Mouse (Mus musculus) kidney, adult 11 months (tissue): ENCODE data around the gene Kctd17.

ENCODE experiments used
- DNase-seq: peaks from one replicate; pipeline ENCODE4 v3.0.0; 2022

Gene Kctd17

DNA sequence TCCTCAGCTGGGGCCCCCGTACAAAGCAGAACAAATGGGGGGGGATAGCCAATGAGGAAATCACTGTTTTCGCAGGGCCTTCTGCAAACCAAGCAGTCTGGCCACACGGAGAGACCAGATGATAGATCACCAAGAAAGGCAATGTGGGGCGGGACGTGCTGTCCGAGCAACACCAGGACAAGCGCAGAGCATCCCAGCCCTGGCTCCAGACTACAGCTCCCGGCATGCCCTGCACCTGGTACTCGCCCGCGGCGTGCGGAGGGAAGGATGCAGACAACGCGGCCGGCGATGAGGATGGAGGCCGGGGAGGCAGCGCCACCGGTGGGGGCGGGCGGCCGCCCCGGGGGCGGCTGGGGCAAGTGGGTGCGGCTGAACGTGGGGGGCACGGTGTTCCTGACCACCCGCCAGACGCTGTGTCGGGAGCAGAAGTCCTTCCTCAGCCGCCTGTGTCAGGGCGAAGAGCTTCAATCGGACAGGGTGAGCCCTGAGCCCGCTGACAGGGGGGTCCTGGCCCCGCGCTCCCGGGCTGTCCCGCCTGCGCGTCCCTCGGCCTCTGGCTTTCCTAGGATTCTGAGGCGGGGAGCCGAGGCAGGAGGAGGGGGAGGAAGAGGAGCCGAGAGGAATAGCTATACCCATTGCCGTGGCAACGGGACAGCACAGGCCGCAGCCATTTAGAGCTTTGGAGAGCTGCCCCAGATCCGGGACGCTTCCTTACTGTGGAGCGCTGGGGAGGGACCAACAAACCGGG is at the start of gene Kctd17:
Gene Kctd17 (plus strand): TSS at position 174 of the 748 bp plus-strand sequence.
- DNase-seq = peak; percentile 64

DNA sequence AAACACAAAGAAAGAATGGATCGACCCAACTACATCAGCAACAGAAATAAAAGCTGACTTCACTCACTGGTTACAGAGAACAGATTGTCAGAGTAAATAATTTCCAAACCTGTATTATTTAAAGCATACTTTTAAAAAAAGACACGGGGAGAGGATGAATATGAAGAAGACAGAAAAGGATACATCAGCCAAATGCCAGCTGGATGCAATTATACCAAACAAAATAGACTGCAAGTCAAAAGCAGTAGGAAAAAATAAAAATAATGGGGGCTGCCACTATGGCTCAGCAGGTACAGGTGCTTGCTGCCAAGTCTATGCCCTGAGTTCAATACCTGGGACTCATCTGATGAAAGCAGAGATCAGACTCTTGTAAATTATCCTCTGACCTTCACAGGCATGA is 48.2 kb upstream of the Kctd17 start:
- DNase-seq = no peak

DNA sequence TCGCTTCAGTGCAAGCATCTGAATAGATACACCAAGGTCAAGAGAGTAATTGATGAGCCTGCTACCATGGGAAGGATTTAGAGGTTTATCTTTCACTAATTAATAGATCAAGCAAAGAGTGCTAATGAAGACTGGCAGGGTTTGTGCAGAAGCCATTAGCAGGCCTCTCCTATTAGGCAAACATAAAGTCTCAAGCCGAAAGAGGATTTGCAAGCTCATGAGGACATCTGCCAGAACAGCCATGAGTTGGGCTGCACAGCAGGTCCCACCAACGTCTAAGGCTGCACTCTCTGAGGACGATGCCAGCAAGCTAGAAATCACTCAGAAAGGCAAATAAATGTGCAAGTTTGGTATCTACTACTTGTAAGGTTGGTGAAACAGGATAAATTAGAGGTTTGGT is 47.6 kb upstream of the Kctd17 start:
- DNase-seq = no peak

DNA sequence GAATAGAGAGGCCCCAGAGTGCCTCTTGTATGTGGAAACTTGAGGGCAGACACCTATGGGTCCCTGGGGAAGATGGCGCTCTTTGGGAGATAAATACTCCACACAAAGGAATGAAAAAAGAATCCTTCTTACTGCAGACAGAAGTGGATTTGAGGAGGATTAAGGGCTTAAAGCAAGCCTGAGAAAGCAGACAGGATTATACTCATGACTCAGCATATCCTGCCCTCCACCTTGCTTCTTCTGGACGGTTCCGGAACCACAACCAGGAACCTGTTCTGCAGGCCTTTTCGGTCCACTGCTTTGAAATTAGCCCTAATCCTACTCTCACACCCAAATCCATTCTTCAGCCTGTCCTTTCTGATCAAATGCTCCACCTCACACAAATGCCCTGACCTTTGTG is 46.2 kb upstream of the Kctd17 start:
- DNase-seq = no peak

DNA sequence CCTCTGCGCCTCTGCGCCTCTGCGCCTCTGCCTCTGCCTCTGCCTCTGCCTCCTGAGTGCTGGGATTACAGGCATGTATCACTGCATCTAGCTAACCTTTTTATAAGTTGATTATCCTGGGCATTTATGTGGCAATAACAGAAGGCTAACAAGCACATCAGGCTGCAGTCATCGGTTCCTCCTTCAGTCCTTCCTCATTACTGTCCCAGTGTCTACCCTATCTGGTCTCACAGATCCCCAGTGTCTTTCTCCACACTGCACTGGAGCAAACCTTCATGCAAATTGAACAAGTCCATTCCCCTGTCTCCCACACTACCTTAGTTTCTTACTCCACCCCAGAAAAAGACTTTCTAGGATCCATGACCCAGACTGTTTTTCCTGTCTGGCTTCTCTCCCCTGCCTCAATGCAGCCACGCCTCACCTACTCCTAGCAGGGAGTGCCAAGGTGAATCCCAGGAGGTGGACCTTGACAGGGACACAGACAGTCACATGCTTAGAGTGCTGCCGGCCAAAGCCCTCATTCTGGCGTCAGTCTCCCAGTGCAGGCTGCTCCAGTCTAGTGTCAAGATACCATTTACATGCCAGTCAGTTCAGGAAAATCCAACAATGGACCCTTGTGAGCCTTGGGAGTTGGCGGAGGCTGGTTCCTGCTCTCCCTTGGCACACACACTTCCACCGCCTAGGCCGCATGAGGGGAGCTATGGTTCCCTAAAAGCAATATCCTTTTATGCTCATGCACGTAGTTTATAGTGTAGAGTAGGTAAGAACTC is 44.7 kb upstream of the Kctd17 start:
- peak; percentile 85 for DNase-seq

DNA sequence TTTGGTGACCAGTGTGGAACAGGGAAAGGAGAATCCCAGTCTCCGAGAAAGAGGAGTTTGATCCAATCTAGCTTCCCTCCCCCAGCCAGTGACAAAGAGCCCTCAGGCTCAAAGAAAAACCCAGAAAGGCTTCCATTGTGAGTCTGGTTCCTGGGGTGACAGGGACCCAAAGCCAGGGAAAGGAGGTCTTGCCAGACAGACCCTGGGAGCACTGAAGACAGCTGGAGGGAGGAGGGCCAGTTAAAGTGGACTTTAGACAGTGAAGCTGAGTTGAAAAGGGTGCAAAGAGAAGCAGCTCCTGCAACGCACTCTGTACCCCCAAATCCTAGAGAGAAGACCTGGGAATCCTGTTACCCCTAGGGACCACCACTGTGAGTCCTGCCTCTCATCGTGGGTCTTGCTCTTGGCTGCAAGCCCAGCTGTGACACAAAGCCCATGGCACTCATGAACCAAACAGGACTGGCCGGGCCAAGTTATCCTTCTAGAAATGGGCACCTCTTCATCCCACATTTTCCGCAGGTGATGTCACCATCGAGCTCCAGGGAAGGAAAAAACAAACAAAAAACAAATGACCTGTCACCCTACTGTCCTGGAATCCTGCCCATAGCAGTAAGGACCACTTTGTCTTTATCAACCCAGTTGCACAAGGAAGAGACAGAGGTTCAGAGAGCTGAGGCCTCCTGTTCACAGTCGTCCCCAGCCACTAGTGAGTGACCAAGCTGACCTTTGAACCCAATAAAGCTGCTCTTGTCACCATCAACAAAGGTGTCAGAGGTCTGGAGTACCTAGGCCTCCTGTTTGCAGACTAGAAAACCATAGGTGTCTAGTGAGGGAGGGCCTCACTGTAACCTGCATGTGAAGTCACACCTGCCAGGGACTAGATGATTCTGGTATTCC is 43.9 kb upstream of the Kctd17 start:
- no peak for DNase-seq

DNA sequence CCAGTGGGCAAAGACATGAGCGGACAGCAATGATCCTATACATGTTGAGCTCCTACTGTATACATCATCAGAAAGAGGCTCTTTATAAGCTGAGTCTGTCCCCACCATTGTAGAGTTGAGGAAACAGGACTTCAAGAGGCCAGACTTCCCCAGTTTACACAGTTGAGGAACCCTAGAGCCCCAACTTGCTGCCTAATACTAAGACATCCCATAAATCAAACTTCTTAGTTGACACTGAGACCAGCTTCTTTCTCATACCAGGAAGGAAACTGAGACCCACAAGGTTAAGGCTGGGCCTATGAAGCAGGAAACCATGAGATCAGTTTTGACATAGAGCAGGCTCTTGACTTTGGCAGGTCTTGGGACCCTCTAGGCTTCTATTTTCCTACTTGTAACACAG is 42.8 kb upstream of the Kctd17 start:
- DNase-seq = no peak

DNA sequence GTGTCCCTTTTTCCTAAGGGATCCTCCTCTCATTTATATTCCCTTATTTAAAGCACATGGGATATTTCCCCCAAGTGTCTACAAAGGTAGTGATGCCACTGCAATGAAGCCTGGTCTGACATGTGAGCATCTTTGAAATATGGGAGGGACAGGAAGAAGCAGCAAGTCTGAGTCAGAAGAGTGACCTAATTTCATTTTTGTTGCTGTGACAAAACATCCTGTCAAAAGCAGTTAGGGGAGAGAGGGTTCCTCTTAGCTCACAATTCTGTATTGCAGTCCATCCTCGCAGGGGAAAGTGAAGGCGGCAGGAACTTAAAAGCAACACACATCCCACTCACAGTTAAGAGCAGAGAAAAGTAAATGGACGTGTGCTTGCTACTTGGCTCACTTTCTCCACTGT is 37.5 kb upstream of the Kctd17 start:
- DNase-seq = no peak

DNA sequence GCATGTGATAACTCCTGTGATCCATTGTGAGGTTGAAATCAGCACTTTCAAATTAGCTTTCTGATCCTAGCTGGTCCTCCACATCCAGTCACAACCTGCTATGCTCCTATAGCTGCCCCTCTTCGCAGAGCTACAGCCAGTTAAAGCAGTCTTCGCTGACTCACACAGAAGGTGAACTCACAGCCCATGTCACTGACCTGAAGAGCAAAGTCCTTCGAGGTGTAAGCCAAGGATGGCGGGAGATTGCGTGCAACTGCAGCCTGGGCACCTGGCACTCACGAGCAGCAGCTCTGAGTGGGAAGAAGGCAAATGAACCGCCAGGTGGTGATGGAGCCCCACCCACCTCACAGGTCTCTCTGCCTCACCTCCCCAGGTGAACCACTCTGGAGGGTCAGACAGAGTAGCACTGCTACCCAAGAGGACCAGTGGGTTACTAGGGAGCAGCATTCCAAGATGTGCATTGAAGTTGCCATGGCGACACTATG is 32.8 kb upstream of the Kctd17 start, which contains the start of gene Tex33:
Gene Tex33 (minus strand): TSS at position 435 of the 485 bp plus-strand sequence.
- peak; percentile 52 for DNase-seq

DNA sequence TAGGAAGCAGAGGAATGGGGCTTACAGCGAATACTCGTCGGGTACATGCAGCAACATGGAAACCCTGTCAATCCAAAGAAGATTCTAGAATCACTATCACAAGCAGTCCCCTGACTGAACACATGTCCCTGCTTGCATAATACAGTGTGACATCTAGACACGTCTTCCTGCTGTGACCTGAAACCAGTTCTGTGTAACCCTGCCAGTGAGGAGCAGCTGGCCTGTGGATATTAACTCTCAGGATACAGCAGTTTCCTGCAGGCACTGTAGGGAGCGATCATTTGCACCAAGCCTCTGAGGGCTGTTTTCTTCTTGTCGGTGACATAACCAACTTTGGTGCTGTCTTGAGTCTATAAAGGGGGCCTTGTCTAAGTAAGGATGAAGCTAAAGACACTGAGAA is 27.0 kb upstream of the Kctd17 start:
- DNase-seq = no peak

DNA sequence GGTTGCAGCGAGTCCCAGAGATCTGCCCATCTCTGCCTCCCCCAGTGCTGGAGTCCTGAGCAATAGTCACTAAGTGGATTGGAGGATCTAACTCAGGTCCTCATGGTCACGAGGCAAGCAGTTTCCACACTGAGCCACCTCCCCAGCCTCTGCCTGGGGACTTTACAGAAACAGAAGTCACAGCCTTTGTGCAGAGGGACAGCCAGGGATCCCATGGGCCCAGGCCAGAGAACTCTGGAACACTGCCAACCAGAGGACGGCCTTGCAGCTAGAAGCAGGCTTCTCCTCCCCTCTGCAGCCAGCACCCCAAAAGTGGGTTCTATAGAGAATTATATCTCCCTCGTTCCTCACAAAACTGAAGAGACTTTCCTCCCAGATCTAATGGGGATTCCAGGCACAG is 26.4 kb upstream of the Kctd17 start:
- DNase-seq = peak; percentile 67

DNA sequence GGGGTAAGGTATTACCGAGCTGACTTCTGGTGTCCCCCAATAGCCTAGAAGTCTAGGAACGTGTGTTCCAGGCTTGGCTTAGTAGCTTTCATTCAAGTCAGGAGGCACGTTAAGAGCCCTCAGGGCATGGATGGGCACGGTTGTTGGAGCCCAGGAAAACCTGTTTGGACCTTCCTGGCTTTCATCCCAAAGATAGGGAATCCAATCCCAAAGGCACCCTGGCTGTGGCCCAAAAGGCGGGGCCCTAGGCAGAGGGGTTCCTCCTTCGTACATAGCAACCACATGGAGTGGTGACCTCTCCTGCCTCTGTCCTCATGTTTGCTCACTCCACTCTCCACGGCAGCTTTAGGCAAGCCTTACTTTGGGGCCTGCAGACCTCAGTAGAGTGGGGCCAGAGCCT is 25.9 kb upstream of the Kctd17 start:
- DNase-seq = peak; percentile 62

DNA sequence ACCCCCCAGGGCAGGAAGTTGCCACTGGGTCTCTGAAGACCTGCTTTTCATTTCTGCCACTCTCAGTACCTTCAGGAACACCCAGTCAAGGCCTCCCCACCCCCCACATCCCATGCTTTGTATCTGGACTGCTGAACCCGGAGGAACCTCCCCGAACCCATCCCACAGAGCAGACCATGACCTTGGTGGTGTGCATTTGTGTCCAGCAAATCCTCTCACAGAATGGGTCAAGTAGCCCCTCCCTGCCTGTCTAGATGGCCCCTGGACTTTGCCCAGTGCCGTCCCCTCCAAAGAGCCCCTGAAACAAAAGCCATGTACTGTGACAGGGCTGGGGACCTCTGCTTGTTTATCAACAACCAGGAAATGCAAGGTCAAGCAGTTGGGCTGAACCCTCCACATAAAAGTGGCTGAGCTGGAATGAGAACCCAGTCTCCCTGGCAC is 25.0 kb upstream of the Kctd17 start:
- DNase-seq = peak; percentile 91

DNA sequence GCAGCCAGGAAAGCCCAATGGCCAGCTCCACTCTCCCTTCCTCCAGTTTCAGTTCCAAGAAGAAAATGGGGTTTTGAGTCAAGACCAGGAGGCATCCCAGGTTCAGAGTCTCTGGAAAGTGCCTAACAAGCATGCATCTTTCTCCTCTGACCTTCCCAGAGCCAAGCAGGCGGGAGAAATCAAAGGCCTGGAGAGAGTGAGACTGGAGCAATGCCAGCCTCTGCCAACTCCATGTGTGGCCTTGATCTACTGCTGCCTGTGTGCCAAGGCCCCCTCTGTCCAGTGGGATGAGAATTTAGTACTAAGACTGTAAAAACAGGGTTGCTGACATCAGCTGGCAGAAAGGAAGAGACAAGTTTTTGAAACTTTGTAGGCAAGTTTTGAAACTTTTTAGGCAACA is 24.5 kb upstream of the Kctd17 start:
- peak; percentile 88 for DNase-seq

DNA sequence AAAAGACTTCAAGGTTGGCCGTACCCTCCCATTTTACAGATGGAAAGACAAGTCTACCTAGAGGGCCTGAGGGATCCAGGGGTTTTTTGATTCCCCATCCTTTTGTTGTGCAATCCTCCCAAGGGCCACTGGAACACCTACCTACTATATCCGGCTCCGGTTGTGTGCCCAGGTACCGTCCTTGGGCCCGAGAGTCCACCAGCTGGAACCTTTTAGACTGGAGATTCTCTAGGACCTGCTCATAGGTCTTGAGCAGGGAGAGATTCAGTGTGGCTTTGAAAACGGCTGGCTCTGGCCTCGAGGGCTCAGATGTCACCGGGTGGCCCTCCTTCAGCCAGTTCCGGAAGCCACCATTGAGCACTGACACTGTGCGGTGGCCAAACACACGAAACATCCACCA is 23.3 kb upstream of the Kctd17 start:
- DNase-seq = peak; percentile 40

DNA sequence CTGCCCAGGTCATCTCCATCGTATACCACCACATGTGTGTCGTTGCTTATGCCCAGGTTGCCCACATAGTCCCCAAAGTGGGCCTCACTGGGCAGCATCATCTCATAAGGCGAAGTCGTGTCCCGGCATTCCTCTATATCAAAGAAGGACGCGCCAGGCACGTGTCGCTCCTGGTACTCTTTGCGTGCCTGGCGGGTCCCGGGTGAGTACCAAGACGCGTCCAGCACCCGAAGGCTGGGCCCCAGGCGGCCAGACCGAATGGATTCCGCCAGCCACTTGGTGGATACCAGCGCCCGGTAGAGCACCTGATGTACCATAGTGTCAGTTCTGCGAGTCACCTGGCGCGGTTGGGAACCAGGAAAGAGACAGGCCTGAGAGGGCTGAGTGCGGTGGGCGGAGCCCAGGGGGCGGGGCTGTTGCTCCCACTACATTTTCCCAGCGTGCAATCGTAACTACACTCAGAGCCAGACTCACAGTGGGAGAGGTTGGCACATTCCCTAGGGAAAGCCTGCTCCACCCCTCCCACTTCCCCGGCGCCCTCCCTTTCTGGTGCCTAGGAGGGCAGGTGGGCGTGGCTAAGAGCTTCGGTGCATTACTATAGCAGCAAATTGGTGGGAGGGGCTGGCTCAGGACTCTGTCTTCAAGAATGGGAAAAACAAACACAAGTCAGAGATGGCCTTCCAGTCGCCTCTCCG is 22.7 kb upstream of the Kctd17 start, which contains the start of gene Tst:
Gene Tst (minus strand): TSS at position 391 of the 695 bp plus-strand sequence.
- DNase-seq = peak; percentile 99

DNA sequence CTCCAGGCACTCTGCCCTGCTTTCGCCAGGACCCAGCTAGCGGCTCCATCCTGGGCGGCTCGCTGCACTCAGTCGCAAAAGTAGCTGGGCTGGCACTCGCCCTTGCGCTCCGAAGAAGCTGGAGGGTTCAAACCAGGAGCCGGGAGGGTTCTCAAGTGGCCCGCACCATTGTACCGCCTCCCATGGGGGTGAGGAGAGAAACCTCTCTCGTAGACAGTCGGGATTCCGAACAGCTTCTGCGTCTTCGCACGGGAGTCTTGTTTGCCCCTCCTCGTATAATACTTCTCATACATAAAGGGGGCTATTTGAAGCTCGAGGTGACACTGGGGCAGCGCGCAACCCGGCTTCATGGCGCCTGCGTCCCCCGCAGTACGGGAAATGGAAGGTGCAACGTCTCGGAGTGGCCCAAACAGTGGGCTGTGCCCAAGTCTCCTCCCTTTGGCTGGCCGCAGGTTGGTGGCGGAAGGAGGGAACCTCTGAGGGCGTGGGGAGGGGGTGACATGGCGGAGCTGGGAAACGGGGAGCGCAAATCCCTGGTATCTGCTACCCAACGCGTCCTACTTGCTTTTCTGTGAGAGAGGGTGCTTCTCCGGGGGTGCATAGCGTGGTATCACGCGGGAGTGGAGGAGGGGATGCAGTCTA is 21.9 kb upstream of the Kctd17 start, which contains the start of gene Mpst:
Gene Mpst (plus strand): TSS at position 124 of the 642 bp plus-strand sequence.
- peak; percentile 92 for DNase-seq

DNA sequence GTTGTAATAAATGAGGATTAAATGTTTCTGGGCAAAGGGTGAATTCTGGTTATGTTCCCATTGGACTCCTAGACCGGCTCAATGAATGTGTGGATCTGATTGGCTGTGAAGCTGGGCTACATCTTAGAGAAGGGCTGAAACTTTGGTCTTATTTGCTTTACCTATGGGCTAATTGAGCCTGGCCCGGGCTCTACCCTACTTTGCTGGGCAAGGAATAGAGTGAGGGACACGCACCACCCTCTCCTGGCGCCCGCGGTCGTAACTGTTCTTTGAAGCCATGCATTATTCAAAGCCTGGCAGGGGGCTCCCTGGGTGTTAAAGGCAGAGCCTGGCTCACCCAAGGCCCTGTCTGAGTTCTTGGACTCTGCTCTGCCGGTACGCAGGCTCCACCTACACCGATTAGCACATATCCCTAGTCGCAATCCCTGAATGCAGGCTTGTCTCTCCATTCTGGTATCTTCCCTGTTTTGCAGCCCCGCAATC is 18.8 kb upstream of the Kctd17 start:
- peak; percentile 84 for DNase-seq

DNA sequence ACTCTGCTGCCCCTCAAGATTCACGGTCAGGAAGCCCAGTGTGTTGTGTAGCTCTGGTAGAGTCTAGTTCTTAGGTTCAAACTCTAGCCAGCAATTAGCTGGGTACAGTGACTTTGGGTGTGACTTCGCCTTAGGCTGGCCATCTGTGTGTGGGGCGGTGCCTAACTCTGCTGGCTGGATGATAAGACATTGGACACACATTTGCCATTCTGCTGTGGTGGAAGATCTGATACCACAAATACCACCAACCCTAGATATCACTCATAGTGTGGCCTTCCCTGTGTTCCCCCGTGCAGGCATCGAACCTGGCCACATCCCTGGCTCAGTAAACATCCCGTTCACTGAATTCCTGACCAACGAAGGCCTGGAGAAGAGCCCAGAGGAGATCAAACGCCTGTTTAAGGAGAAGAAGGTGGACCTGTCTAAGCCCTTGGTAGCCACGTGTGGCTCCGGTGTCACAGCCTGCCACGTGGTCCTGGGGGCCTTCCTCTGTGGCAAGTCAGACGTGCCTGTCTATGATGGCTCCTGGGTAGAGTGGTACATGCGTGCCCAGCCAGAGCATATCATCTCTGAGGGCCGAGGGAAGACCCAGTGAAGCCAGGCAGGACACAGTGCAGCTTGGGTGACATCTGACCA is 15.2 kb upstream of the Kctd17 start:
- DNase-seq = no peak

DNA sequence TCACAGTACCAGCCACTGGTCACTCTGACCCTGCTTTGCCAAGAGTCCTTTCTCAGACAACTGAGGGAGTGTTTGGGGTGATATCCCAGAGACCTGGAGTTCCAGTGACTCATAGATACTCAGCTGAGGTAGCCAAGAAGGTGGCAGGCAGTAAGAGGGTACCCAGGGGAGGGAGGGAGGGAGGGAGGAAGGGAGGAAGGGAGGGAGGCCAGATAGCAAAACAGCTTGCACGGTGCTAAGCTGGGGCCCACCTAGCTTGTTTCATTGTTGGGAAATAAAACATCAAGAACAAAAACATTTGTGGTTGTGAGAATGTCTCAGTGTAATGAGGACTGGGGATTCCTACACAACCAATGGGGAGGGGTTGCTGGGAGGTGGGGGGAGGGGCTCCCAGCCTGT is 14.6 kb upstream of the Kctd17 start:
- DNase-seq = no peak

DNA sequence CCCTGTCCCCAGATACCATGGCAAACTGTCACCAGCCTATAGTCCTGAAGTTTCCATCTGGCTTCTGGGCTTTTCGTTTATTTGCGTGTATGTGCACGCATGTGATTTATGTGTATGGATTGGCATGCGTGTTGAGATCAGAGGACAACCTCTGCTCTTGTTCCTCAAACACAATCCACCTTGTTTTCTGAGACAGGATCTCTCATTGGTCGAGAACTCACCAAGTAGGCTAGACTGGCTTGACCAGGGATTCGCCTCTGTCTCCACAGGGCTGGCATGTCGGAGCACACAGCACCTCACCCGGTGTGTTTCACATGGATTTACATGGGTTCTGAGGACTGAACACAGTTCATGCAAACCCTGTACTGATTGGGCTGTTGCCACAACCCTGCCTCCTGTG is 14.2 kb upstream of the Kctd17 start:
- DNase-seq = no peak
